In the genomic region with DNA sequence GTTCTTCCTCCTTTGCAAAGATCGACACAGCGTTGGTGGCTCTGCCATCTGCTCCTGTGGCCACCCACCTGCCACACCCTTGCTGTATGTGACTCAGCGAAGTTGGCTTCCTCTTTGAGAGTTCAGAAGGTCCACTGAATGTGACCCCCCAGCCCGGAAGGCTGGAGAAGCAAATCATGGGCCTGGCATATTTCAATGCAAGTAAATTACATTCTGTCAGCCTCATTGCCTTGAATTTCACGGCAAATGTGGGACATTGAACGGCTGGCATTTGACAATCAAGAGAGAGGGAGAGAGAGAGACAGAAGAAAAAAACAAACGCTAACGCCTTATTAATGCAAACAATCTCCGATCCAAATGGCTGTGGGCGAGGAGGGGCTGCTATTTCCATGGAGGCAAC, we compare ENCODE assay signal across 9 mouse cellular contexts. TPM values are rescaled to one million over a fixed set of nuclear protein-coding genes. Genes with fewer than 3 reads are reported as not detected.
DNase-seq lines count a peak whose midpoint lies in the region; ATAC-seq and TF ChIP-seq lines count a peak whose summit lies in the region.
"Had no signal": no experiment of that assay in that cellular context is flagged by ENCODE, and none has a peak within 500 bp of the region (broad histone marks: within the 10 kb centered on the region; RNA-seq: fewer than 3 reads in every experiment).

No protein-coding gene starts in this region.

- H3K4me1 ChIP-seq in forebrain, embryonic 14.5 days (ENCODE audit: control insufficient read depth, insufficient read depth, low read length) = no peaks in the 10 kb centered on the region
- no peaks in the 10 kb centered on the region for H3K4me1 ChIP-seq in forebrain, embryonic 10.5 days
- H3K4me1 ChIP-seq in hindbrain, postnatal 0 days (ENCODE audit: insufficient read depth, low read length) = no peaks in the 10 kb centered on the region
- no peaks in the 10 kb centered on the region for H3K4me1 ChIP-seq in midbrain, postnatal 0 days (ENCODE audit: insufficient read depth, low read length)
- H3K4me1 ChIP-seq in heart, embryonic 12.5 days (replicated peaks) = no peaks in the 10 kb centered on the region
- H3K4me1 ChIP-seq: liver, embryonic 15.5 days had no signal

- H3K9me3 ChIP-seq in forebrain, embryonic 14.5 days (replicated peaks; ENCODE audit: control insufficient read depth, low read length) = no peaks in the 10 kb centered on the region
- H3K9me3 ChIP-seq in forebrain, embryonic 10.5 days = no peaks in the 10 kb centered on the region
- no peaks in the 10 kb centered on the region for H3K9me3 ChIP-seq in hindbrain, postnatal 0 days (ENCODE audit: low read length)
- H3K9me3 ChIP-seq in midbrain, postnatal 0 days (ENCODE audit: low read length) = no peaks in the 10 kb centered on the region
- H3K9me3 ChIP-seq in heart, embryonic 12.5 days (replicated peaks) = no peaks in the 10 kb centered on the region
- H3K9me3 ChIP-seq: liver, embryonic 15.5 days had no signal

- no peaks in the 10 kb centered on the region for H3K36me3 ChIP-seq in forebrain, embryonic 14.5 days (ENCODE audit: control insufficient read depth, insufficient read depth, low read length)
- no peaks in the 10 kb centered on the region for H3K36me3 ChIP-seq in forebrain, embryonic 10.5 days (replicated peaks)
- no peaks in the 10 kb centered on the region for H3K36me3 ChIP-seq in hindbrain, postnatal 0 days (ENCODE audit: insufficient read depth, low read length)
- H3K36me3 ChIP-seq in midbrain, postnatal 0 days (ENCODE audit: insufficient read depth, low read length) = no peaks in the 10 kb centered on the region
- H3K36me3 ChIP-seq in heart, embryonic 12.5 days = no peaks in the 10 kb centered on the region
- H3K36me3 ChIP-seq: liver, embryonic 15.5 days had no signal

- no peak overlapping the region for H3K27ac ChIP-seq in forebrain, embryonic 14.5 days (ENCODE audit: low read depth, low read length)
- H3K27ac ChIP-seq in forebrain, embryonic 10.5 days = no peak overlapping the region
- no peak overlapping the region for H3K27ac ChIP-seq in hindbrain, postnatal 0 days
- H3K27ac ChIP-seq in midbrain, postnatal 0 days (ENCODE audit: low read depth, low read length) = no peak overlapping the region
- H3K27ac ChIP-seq in heart, embryonic 12.5 days (ENCODE audit: poor library complexity, severe bottlenecking) = no peak overlapping the region
- H3K27ac ChIP-seq: liver, embryonic 15.5 days had no signal

- DNase-seq in forebrain, embryonic 14.5 days (ENCODE audit: low spot score) = peak; percentile 60
- no peak for DNase-seq in forebrain, embryonic 10.5 days (ENCODE audit: extremely low spot score, low spot score)
- peak; percentile 64 to 66 for DNase-seq in right cerebral cortex, adult 2 months (ENCODE audit: low spot score in 2 of 2)
- DNase-seq in right cerebral cortex, postnatal 14 days = no peak
- DNase-seq in hindbrain, postnatal 0 days (ENCODE audit: low spot score) = peak; percentile 28
- DNase-seq in midbrain, postnatal 0 days (ENCODE audit: low spot score) = peak; percentile 8
- DNase-seq in kidney, adult 18-20 months = no peak

- WGBS in forebrain, embryonic 14.5 days = 52% methylated on average over 10 of the region's 10 CpGs
- 80% methylated on average over 10 of the region's 10 CpGs for WGBS in forebrain, embryonic 10.5 days
- 15% methylated on average over 10 of the region's 10 CpGs for WGBS in hindbrain, postnatal 0 days
- 32% methylated on average over 10 of the region's 10 CpGs for WGBS in midbrain, postnatal 0 days
- WGBS in heart, embryonic 12.5 days = 60% methylated on average over 10 of the region's 10 CpGs

- no peak overlapping the region for H3K9ac ChIP-seq in forebrain, embryonic 14.5 days (ENCODE audit: low read length)
- no peak overlapping the region for H3K9ac ChIP-seq in hindbrain, postnatal 0 days (replicated peaks; ENCODE audit: low read length)
- H3K9ac ChIP-seq in midbrain, postnatal 0 days (replicated peaks; ENCODE audit: low read length, poor library complexity, severe bottlenecking) = no peak overlapping the region
- H3K9ac ChIP-seq in heart, embryonic 12.5 days = no peak overlapping the region
- H3K9ac ChIP-seq: liver, embryonic 15.5 days had no signal

- H3K27me3 ChIP-seq in forebrain, embryonic 14.5 days (replicated peaks; ENCODE audit: control insufficient read depth, insufficient read depth, low read length) = 0 out of 2 replicates have a peak, but pooled peaks cover 6% of the 10 kb centered on the region
- H3K27me3 ChIP-seq in forebrain, embryonic 10.5 days (ENCODE audit: poor library complexity, severe bottlenecking) = peaks cover 5% of the 10 kb centered on the region; the same call in 1 of the 2 replicates
- H3K27me3 ChIP-seq in hindbrain, postnatal 0 days (ENCODE audit: insufficient read depth, low read length) = no peaks in the 10 kb centered on the region
- no peaks in the 10 kb centered on the region for H3K27me3 ChIP-seq in midbrain, postnatal 0 days (ENCODE audit: insufficient read depth, low read length)
- H3K27me3 ChIP-seq in heart, embryonic 12.5 days (replicated peaks) = no peaks in the 10 kb centered on the region
- H3K27me3 ChIP-seq: liver, embryonic 15.5 days had no signal

- H3K4me3 ChIP-seq in forebrain, embryonic 14.5 days (ENCODE audit: low read depth, low read length) = no peak overlapping the region
- no peak overlapping the region for H3K4me3 ChIP-seq in forebrain, embryonic 10.5 days
- H3K4me3 ChIP-seq in hindbrain, postnatal 0 days (ENCODE audit: low read length) = no peak overlapping the region
- H3K4me3 ChIP-seq in midbrain, postnatal 0 days (ENCODE audit: low read depth, low read length) = no peak overlapping the region
- no peak overlapping the region for H3K4me3 ChIP-seq in heart, embryonic 12.5 days
- H3K4me3 ChIP-seq: liver, embryonic 15.5 days had no signal

- H3K4me2 ChIP-seq in forebrain, embryonic 14.5 days (ENCODE audit: low read length) = no peak overlapping the region
- no peak overlapping the region for H3K4me2 ChIP-seq in hindbrain, postnatal 0 days (ENCODE audit: low read depth, low read length)
- no peak overlapping the region for H3K4me2 ChIP-seq in midbrain, postnatal 0 days (ENCODE audit: low read depth, low read length, poor library complexity, severe bottlenecking)
- no peak overlapping the region for H3K4me2 ChIP-seq in heart, embryonic 12.5 days
- H3K4me2 ChIP-seq: liver, embryonic 15.5 days had no signal

- no peak for ATAC-seq in forebrain, embryonic 14.5 days
- no peak for ATAC-seq in hindbrain, postnatal 0 days
- ATAC-seq in midbrain, postnatal 0 days (ENCODE audit: low FRiP score) = no peak
- no peak for ATAC-seq in heart, embryonic 12.5 days (ENCODE audit: insufficient number of reproducible peaks, low FRiP score)

- TF ChIP-seq CTCF in hindbrain, postnatal 0 days (IDR thresholded peaks at IDR 0.05; ENCODE audit: low read depth) = no peak
- no peak for TF ChIP-seq CTCF in midbrain, postnatal 0 days (IDR thresholded peaks at IDR 0.05)

RNA-seq across cellular contexts. Expression of a gene that starts 38.2 kb away (rescaled TPM):
- polyA plus RNA-seq in forebrain, embryonic 14.5 days (2014; fragmentation: Nextera tagmentation; extraction: Ambion mirVana) = 11.7 and 15.4 TPM in 2 replicates
- 10.0 and 11.4 TPM in 2 replicates for polyA plus RNA-seq in forebrain, embryonic 10.5 days (2016; fragmentation: Nextera tagmentation; extraction: Ambion mirVana)
- total RNA-seq in hindbrain, postnatal 0 days (2014; rRNA removed) = 15.3 and 18.4 TPM in 2 replicates
- polyA plus RNA-seq in hindbrain, postnatal 0 days (2015; fragmentation: Nextera tagmentation; extraction: Ambion mirVana) = 9.9 and 14.9 TPM in 2 replicates
- total RNA-seq in midbrain, postnatal 0 days (2014; rRNA removed) = 44.5 and 52.0 TPM in 2 replicates
- 25.0 and 33.1 TPM in 2 replicates for polyA plus RNA-seq in midbrain, postnatal 0 days (2015; fragmentation: Nextera tagmentation; extraction: Ambion mirVana)
- polyA plus RNA-seq in heart, embryonic 12.5 days (2016; fragmentation: Nextera tagmentation; extraction: Ambion mirVana) = 7.4 and 8.0 TPM in 2 replicates

Comparison
In these comparisons a context has a peak if more than half of its experiments do, and no peak if none do; other contexts are left out.
1. DNase-seq: peak in forebrain, embryonic 14.5 days (single experiment), right cerebral cortex, adult 2 months (2 of 2), hindbrain, postnatal 0 days (single experiment) and midbrain, postnatal 0 days (single experiment); none in forebrain, embryonic 10.5 days (single experiment), right cerebral cortex, postnatal 14 days (single experiment) and kidney, adult 18-20 months (single experiment).